Mouse (Mus musculus): Measurements from ENCODE around the gene Dennd1c.

Gene Dennd1c

GRCm38 (mm10) chr17:57078336-57078735 is at the start of gene Dennd1c:
Gene Dennd1c, minus strand, starts transcription at chr17:57078514.
- in situ Hi-C loops (cut with MboI, MseI), result no loop called here

GRCm38 (mm10) chr17:57125853-57126622 is 47.7 kb upstream of the Dennd1c start:
- in situ Hi-C loops (cut with MboI, MseI), result no loop called here

GRCm38 (mm10) chr17:57124792-57125191 is 46.5 kb upstream of the Dennd1c start:
- in situ Hi-C loops (cut with MboI, MseI), result no loop called here

- in situ Hi-C loops (cut with MboI, MseI), result no loop called here
Measured at GRCm38 (mm10) chr17:57123192-57124118, 45.1 kb upstream of the Dennd1c start.

DNA sequence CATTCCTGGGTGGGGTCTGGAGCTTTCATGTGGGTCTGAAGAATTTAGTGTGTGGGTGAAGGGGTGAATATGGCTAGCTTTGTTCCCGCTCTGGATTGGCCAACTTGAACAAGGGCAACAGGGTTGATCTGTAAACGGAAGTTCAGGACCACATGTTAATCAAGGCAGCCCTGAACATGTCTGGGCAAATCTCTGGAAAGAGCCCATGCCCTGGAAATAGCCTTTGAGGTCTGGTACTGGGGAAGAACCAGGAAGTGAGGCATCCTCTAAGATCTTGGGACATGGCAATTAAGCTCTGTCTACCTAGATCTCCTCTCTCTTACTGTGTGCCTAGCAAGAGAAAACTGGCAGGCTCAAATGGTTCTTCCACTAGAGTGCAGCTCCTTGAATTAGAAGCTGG is 43.5 kb upstream of the Dennd1c start:
- in situ Hi-C loops (cut with MboI, MseI), result no loop called here

DNA sequence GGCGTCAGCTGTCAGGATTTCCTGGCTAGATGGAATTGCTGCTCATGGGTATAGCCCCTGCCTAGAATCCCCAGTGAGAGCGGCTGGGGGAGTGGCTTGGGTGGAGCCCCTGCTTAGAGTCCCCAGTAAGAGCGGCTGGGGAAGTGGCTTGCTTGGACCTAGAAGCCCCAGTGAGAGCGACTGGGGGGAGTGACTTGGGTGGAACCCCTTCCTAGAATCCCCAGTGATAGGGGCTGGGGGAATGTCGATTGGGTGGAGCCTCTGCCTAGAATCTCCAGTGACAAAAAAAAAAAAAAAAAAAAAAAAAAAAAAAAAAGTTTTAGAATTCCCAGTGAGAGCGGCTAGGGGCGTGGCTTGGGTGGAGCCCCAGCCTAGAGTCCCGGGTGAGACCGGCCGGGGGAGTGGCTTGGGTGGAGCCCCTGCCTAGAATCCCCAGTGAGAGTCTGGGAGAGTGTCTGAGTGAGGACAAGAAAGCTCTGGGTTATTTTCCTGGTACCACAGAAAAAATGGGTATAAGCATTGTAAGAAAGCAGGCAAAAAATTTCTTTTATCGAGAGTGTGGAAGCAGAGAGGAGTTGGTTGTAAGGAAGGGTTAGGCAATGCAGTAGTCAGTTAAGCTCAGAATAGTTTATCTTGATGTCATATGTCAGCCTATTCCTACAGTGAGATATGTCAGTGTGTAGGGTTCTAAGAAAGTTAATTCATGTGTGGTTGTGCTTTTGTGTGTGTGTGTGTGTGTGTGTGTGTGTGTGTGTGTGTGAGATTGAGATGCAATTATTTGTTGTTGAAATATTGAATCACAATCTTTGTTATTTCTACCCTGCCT is 40.4 kb upstream of the Dennd1c start:
- in situ Hi-C loops (cut with MboI, MseI), result no loop called here

DNA sequence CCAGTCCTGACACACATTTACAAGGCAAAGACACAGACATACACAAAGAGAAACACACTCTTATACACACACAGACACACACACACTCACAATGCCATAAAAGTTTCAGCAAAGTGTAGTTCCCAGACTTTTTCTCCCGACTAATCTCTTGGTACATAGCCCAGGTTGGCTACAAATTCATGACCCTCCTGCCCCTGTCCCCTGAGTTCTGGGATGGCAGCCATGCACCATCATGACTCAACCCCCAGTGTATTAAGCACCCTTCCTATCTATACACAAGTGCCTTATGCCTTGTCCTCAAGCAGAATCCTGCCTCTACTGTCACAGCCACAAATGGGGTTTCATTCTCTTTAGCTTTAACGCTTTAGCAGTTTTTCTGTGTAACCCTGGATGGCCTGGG is 38.5 kb upstream of the Dennd1c start:
- in situ Hi-C loops (cut with MboI, MseI), result no loop called here

DNA sequence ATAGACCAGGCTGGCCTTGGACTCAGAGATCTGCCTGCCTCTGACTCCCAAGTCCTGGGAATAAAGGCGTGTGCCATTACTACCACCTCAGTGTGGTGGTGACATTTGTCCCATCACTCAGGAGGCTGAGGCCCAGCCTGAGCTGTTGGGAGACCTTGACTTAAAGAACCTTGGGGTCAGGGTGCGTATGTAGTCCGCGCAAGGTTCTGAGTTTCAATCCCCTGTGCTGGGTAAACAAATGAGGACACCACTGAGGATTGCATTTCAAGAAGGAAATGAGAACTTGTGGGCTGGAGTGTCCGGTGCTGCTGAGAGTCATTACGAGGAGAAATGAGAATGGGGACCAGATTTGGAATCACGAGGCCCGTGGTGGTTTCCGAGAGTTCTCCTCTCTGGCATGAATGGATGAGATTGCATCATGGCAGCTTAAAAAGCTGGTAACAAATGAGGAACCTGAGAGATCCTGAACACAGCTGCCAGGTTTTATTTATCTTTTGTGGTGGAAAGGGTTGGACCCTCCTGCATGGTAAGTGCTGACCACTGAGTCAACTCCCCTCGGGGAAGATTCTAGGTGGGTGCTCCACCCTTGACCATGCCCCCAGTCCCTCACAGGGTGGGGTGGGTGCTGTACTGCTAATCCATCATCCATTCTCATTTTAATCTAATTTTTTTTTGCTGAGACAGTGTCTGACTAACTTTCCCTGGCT is 34.6 kb upstream of the Dennd1c start:
- in situ Hi-C loops (cut with MboI, MseI), result no loop called here

- in situ Hi-C loops (cut with MboI, MseI), result no loop called here
Measured at GRCm38 (mm10) chr17:57110005-57110404, 31.7 kb upstream of the Dennd1c start.

GRCm38 (mm10) chr17:57108666-57109171 is 30.4 kb upstream of the Dennd1c start:
- in situ Hi-C loops (cut with MboI, MseI), result no loop called here

DNA sequence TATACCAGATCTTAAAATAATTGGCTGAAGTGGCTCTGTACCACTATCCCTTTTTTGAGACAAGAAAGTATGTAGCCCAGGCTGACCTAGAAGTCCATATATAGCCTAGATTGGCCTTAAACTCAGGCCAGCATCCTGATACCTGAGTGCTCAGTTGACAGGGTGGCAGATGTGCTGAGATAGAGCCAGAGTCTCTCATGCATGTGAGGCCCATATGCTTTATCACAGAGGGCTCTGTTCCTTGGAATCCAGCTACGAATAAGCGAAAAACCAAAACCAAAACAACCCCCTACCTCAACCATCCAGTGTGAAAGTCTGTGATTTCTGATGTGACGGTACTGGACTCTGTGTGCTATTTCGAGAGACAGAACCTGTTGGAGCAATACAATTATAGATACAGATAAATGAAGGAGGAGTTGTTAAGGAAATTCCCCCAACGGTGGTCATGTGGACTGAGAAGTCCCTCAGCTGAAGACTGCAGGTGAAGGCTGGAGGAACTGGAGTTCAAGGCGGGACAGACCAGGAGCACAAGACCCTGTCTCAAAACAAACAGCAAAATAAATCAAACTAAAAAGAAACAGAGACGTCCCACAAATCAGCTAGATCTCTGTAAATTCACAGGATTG is 29.8 kb upstream of the Dennd1c start:
- in situ Hi-C loops (cut with MboI, MseI), result no loop called here

- in situ Hi-C loops (cut with MboI, MseI), result no loop called here
Measured at GRCm38 (mm10) chr17:57107064-57107463, 28.8 kb upstream of the Dennd1c start.

GRCm38 (mm10) chr17:57106035-57106368 is 27.7 kb upstream of the Dennd1c start:
- in situ Hi-C loops (cut with MboI, MseI), result no loop called here

- in situ Hi-C loops (cut with MboI, MseI), result no loop called here
Measured at GRCm38 (mm10) chr17:57105181-57106034, 27.1 kb upstream of the Dennd1c start, which contains the start of gene Tnfsf9. Gene Tnfsf9, plus strand, starts transcription at chr17:57105325.

GRCm38 (mm10) chr17:57104496-57104895 is 26.2 kb upstream of the Dennd1c start:
- in situ Hi-C loops (cut with MboI, MseI), result loop anchor here in 1 of 2 experiments (5.0 kb wide), 1 partner anchor 213 kb away; no protein-coding TSS in a partner anchor

DNA sequence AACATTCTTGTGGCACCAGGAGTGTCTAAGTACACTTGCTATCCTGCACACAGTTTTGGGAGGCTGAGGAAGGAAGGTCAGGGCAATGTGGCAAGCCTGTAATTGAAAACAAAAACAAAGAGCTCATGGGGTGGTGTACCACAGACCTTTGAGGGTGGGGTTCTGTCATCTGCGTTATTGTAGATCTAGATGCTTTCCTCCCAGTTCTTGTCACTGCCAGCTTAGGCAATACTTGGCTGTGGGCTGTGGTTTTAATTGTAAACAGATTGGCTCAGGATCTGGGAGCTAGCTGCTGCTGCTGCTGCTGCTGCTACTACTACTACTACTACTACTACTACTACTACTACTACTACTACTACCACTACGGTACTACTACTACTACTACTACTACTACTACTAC is 24.0 kb upstream of the Dennd1c start:
- in situ Hi-C loops (cut with MboI, MseI), result loop anchor here in 1 of 2 experiments (5.0 kb wide), 1 partner anchor 215 kb away; no protein-coding TSS in a partner anchor

GRCm38 (mm10) chr17:57099629-57100325 is 21.5 kb upstream of the Dennd1c start:
- in situ Hi-C loops (cut with MboI, MseI), result loop anchor here in 1 of 2 experiments (5.0 kb wide), 2 partner anchors 68 to 218 kb away; no protein-coding TSS in a partner anchor

GRCm38 (mm10) chr17:57098321-57098720 is 20.0 kb upstream of the Dennd1c start:
- in situ Hi-C loops (cut with MboI, MseI), result loop anchor here in 1 of 2 experiments (5.0 kb wide), 1 partner anchor 69 kb away; no protein-coding TSS in a partner anchor

DNA sequence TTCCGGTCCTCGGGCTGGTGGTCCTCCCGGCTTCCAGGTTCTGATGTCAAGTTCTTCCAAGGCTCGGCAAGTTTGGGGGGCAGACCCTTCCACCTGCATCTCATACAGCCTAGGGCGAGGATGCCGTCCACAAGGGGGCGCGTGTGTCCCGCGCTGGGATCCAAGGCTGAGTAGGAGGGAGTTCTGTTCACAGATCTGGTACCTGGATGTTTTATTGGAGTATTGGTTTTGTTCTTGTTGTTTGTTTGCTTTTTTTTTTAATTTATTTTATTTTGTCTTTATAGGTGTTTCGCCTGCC is 18.3 kb upstream of the Dennd1c start:
- in situ Hi-C loops (cut with MboI, MseI), result loop anchor here in 1 of 2 experiments (5.0 kb wide), 1 partner anchor 71 kb away; no protein-coding TSS in a partner anchor
